Mouse (Mus musculus): Measurements from ENCODE around the gene Hnrnph2. TPM values are rescaled to one million over a fixed set of nuclear protein-coding genes. Genes with fewer than 3 reads are reported as not detected.

Hnrnph2 gene
- polyA plus RNA-seq, 1 experiment from 2014 or later = 139 TPM

DNA sequence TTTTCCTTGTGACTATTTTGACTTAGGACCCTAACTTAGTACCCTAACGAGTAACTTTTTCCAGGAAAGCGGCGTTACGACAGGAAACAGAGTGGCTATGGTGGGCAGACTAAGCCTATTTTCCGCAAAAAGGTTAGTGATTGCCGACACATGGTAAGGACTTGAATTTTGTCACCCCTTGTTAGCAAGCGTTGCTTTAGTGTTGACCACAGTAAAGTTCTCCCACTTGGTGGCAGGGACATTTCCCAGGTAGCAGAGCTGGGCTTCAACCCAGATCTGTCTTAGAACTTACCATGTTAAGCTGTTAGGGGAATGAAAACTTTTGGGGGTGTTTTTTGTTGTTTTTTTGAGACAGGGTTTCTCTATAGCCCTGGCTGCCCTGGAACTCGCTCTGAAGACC lies 14.5 kb upstream of the Hnrnph2 start:
- 39% methylated on average over 8 of the region's 8 CpGs for WGBS
- no peak overlapping the region for H3K27ac ChIP-seq (replicated peaks)
- no peaks in the 10 kb centered on the region for H3K9me3 ChIP-seq
- peaks cover 13% of the 10 kb centered on the region for H3K4me1 ChIP-seq (replicated peaks)
- H3K4me2 ChIP-seq = peak overlapping the region; percentile 65
- peaks cover 7% of the 10 kb centered on the region; the same call in 1 of the 2 replicates for H3K36me3 ChIP-seq
- peak overlapping the region; percentile 51 for H3K9ac ChIP-seq
- H3K4me3 ChIP-seq = peak overlapping the region; percentile 47
- no peaks in the 10 kb centered on the region for H3K27me3 ChIP-seq
- no peak for ATAC-seq (ENCODE audit: low FRiP score, low read depth)

DNA sequence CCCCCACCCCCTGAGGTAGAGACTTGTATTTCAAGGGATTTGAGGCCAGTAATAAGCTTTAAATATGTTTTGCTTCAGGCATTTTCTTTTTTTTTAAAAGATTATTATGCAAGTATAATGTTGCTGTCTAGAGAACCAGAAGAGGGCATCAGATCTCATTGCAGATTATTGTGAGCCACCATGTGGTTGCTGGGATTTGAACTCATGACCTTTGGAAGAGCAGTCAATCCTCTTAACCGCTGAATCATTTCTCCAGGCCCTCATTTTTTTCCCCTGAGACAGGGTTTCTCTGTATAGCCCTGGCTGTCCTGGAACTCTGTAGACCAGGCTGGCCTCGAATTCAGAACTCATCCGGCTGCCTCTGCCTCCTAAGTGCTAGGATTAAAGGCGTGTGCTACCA lies 12.7 kb upstream of the Hnrnph2 start:
- H3K4me3 ChIP-seq = no peak overlapping the region
- no peak overlapping the region for H3K9ac ChIP-seq
- H3K4me1 ChIP-seq (replicated peaks) = peaks cover 13% of the 10 kb centered on the region
- no peak overlapping the region for H3K27ac ChIP-seq (replicated peaks)
- H3K27me3 ChIP-seq = no peaks in the 10 kb centered on the region
- H3K36me3 ChIP-seq = peaks cover 7% of the 10 kb centered on the region; the same call in 1 of the 2 replicates
- no peak for ATAC-seq (ENCODE audit: low FRiP score, low read depth)
- no peak overlapping the region for H3K4me2 ChIP-seq
- H3K9me3 ChIP-seq = no peaks in the 10 kb centered on the region
- WGBS = 79% methylated on average over 4 of the region's 4 CpGs

DNA sequence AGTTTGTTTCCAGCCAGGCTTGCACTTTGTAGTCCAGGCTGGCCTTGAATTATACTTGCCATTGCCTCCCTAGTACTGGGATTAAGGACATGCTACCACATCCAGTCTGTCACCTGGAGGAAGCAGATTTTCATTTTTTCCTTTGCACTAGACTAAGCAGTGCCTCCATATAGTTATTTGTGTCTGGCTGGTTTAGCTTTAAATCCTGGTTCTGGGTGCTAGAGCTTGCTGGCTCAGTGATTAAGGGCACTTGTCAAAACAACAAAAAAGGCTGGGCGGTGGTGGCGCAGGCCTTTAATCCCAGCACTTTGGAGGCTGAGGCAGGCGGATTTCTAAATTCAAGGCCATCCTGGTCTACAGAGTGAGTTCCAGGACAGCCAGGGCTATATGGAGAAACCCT lies 12.0 kb upstream of the Hnrnph2 start:
- no peak overlapping the region for H3K4me2 ChIP-seq
- peaks cover 7% of the 10 kb centered on the region; the same call in 1 of the 2 replicates for H3K36me3 ChIP-seq
- no peak overlapping the region for H3K27ac ChIP-seq (replicated peaks)
- no peaks in the 10 kb centered on the region for H3K27me3 ChIP-seq
- no peak overlapping the region for H3K4me3 ChIP-seq
- H3K9ac ChIP-seq = no peak overlapping the region
- 81% methylated on average over 3 of the region's 3 CpGs for WGBS
- no peak for ATAC-seq (ENCODE audit: low FRiP score, low read depth)
- peaks cover 13% of the 10 kb centered on the region for H3K4me1 ChIP-seq (replicated peaks)
- H3K9me3 ChIP-seq = no peaks in the 10 kb centered on the region

DNA sequence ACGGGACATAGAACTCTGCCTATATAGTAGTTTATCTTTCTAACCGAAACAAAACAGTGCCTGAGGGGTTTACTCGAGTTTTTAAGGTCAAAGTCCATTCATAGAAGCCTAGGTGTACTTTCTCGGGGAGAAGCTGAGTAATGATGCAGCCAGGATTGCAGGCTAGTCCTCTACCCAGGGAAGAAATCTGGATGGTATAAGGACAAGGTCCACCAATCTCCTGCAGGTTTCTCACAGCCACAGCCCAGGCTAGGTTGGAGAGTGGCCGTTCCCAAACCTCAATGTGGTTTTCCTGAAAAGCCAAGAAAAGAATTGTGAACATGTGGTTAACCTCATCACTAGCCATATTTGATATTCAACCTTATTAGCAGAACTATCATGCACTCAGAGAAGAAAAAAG lies 11.1 kb upstream of the Hnrnph2 start:
- Histone ChIP-seq H3K9ac (no peak overlapping the region), H3K9me3 (no peaks in the 10 kb centered on the region), H3K4me1 (replicated peaks) (peaks cover 13% of the 10 kb centered on the region), H3K36me3 (peaks cover 7% of the 10 kb centered on the region; the same call in 1 of the 2 replicates), H3K4me3 (no peak overlapping the region), H3K27ac (replicated peaks) (no peak overlapping the region), H3K27me3 (no peaks in the 10 kb centered on the region), H3K4me2 (no peak overlapping the region)
- 72% methylated on average over 5 of the region's 5 CpGs for WGBS
- no peak for ATAC-seq (ENCODE audit: low FRiP score, low read depth)

DNA sequence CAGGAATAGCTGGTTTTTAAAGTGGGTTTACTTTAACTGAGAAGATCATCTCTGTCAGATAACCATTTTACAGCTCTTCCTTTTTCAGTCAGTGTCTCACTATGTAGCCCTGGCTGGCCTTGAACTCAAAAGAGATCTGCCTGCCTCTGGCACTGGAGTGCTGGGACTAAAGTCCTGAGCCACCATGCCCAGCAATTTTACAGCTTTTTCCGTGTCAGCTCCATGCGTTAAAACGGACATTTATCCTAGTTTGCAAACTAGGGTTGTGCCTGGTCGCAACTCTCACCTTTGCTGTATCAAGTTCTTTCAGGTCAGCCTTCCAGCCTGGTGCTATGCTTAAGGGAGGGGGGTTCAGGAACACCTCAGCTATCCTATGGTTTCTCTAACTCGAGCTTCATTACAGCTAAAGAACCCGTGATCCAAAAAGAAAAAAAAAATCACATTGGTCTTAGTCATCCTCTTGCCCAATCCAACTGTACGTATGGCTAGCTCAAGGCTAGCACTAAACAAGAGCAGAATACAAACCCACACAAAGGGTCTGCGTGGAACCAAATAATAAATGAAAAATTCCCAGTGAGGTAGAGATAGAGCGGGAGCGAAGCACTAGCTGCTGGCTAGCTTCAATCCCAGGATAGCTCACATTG lies 935 bp upstream of the Hnrnph2 start:
- 33% methylated on average over 10 of the region's 10 CpGs for WGBS
- Histone ChIP-seq H3K4me1 (replicated peaks) (peaks cover 17% of the 10 kb centered on the region; the same call in 1 of the 2 replicates), H3K27me3 (no peaks in the 10 kb centered on the region), H3K9ac (peak overlapping the region; percentile 44), H3K4me2 (peak overlapping the region; percentile 58), H3K9me3 (no peaks in the 10 kb centered on the region), H3K4me3 (peak overlapping the region; percentile 55), H3K36me3 (no peaks in the 10 kb centered on the region), H3K27ac (replicated peaks) (peak overlapping the region; percentile 78)
- ATAC-seq (ENCODE audit: low FRiP score, low read depth) = no peak

DNA sequence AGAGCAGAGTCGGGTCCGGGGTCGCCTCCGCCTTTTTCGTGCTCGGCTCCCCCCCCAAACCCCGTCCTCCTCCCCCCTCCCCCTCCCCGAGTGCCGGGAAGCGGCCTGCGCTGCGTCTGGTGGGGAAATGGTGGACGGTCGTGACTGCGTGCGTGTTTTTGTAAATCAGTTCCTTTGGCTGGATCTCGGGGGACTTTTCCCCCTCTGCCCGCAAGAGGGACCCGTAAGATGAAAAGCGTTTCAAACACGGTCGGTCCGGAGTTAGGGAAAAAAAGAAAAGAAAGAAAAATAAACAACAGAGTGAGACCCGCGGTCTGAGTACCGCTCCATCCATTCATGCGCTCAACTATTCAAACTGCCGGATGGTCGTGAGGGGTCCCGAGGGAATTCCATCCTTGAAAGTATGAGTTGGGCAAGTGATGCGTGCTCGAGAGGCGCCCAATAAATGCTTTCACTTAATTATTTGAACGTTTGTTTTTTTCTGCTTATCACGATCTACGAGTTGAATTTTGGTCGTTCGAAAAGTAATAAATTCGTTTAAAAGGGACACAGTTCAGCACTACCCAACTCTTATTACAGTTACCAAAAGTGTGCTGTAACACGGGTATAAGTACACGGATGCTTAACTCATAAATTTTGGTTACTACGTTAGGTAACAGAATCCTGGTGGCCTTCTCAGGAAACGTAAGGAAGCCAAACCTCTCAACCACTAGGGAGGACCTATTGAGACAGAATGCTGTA lies 571 bp downstream of the Hnrnph2 start:
- WGBS = 14% methylated on average over 42 of the region's 43 CpGs
- Histone ChIP-seq H3K9me3 (no peaks in the 10 kb centered on the region), H3K4me1 (replicated peaks) (peaks cover 17% of the 10 kb centered on the region; the same call in 1 of the 2 replicates)

DNA sequence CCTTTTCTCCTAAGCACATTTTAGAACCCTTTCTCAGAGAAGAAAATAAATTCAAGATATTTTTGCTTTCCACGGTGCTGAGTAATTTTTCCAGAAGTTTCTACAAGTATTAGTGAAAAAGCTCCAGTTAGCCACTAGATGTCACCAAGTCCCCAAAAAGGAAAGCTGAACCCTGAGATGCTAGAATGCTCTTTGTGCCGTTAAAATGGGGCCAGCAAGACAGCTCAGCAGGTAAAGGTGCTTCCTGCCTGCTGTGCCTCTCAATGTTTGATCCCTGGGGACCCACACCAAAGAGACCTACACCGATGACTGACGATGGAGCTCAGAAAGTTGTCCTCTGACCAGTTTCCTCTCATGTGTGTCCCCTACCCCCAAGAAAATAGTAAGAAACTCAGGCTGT lies 8.5 kb downstream of the Hnrnph2 start:
- no peak overlapping the region for H3K9ac ChIP-seq
- WGBS = 39% methylated on average over 4 of the region's 4 CpGs
- ATAC-seq (ENCODE audit: low FRiP score, low read depth) = no peak

More for the DNA sequence above, 571 bp downstream of the Hnrnph2 start:
- peak overlapping the region; percentile 55 for H3K4me3 ChIP-seq
- peak overlapping the region; percentile 55 for H3K4me2 ChIP-seq
- ATAC-seq (ENCODE audit: low FRiP score, low read depth) = peak; percentile 84
- peak overlapping the region; percentile 54 for H3K9ac ChIP-seq
- H3K27me3 ChIP-seq = no peaks in the 10 kb centered on the region
- peak overlapping the region; percentile 95 for H3K27ac ChIP-seq (replicated peaks)
- H3K36me3 ChIP-seq = no peaks in the 10 kb centered on the region

DNA sequence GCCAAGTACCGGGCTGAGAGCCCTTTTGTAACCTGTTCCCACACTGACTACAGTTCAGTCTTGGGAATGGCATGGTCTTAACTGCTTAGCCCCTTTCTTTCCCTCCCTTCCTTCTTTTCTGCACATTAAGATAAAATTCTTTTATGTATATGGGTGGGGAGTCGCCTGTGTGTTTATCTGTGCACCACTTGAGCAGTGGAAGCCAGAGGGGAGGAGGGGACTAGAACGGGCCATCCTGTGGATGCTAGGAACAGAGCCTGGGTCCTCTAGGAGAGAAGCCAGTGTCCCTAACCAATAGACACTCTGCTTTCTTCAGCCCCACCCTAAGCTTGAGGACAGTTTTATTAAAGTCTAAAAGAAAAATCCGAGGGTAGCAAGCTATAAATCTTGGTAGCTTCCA lies 10.0 kb downstream of the Hnrnph2 start:
- H3K27me3 ChIP-seq = no peaks in the 10 kb centered on the region
- WGBS = 89% methylated on average over 4 of the region's 4 CpGs
- no peak overlapping the region for H3K27ac ChIP-seq (replicated peaks)
- no peak for ATAC-seq (ENCODE audit: low FRiP score, low read depth)
- no peaks in the 10 kb centered on the region for H3K9me3 ChIP-seq
- H3K4me3 ChIP-seq = no peak overlapping the region
- no peak overlapping the region for H3K4me2 ChIP-seq
- H3K4me1 ChIP-seq (replicated peaks) = no peaks in the 10 kb centered on the region
- H3K9ac ChIP-seq = no peak overlapping the region
- no peaks in the 10 kb centered on the region for H3K36me3 ChIP-seq

More for the DNA sequence above, 8.5 kb downstream of the Hnrnph2 start:
- Histone ChIP-seq H3K4me3 (no peak overlapping the region), H3K4me2 (no peak overlapping the region), H3K4me1 (replicated peaks) (no peaks in the 10 kb centered on the region), H3K27me3 (no peaks in the 10 kb centered on the region), H3K9me3 (no peaks in the 10 kb centered on the region), H3K27ac (replicated peaks) (no peak overlapping the region), H3K36me3 (no peaks in the 10 kb centered on the region)

DNA sequence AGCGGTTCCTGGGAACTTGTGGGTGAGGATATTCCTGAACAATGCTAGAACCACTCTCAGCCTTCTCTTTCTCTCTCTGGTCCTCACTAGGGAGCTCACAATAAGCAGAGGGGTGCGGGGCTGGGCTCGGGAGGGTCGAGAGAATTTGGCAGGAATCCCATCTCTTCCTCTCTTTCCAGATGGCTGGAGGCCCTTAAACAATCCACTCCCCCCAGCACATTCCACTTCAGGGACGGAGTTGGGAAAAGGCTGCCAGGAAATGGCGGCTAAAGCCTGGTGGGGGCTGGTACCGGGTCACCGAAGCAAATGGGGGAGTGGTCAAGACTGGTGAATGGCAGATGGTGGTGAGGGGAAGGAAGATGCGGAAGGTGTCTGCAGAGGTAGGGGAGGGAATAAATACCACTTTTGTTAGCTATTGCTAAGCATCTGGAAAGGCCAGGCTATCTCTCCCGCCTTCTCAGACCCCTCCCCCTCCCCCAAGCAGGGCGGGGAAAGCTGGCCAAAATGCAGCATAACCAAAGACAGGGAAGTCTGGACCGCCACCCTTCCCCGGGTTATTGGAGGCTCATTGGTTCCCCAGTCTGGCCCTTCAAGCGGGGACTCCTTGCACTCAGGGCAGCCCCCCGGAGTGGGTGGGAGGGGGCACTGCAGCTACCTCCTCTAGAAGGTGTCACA lies 11.4 kb downstream of the Hnrnph2 start:
- no peaks in the 10 kb centered on the region for H3K27me3 ChIP-seq
- peak overlapping the region; percentile 79 for H3K27ac ChIP-seq (replicated peaks)
- H3K4me3 ChIP-seq = peak overlapping the region; percentile 32
- H3K4me1 ChIP-seq (replicated peaks) = no peaks in the 10 kb centered on the region
- WGBS = 17% methylated on average over 14 of the region's 15 CpGs
- H3K9me3 ChIP-seq = no peaks in the 10 kb centered on the region
- ATAC-seq (ENCODE audit: low FRiP score, low read depth) = peak; percentile 91
- no peaks in the 10 kb centered on the region for H3K36me3 ChIP-seq
- peak overlapping the region; percentile 27; the same call in 1 of the 2 replicates for H3K9ac ChIP-seq
- H3K4me2 ChIP-seq = peak overlapping the region; percentile 56

DNA sequence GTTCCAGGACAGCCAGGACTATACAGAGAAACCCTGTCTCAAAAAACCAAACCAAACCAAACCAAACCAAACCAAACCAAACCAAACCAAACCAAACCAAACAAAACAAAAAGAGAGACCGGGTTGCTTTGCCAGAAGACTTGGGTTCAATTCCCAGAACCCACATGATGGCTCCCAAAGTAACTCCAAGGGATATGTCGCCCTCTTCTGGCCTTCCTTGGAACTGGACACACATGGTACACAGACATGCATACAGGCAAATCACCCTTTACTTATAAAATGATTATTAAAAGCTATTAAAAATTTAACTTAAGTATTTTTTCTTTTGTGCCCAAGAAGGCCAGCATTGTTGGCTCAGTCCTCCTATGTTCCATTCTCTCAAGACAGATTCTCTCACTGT lies 13.3 kb downstream of the Hnrnph2 start:
- Histone ChIP-seq H3K9me3 (no peaks in the 10 kb centered on the region), H3K27me3 (no peaks in the 10 kb centered on the region), H3K9ac (no peak overlapping the region), H3K4me3 (no peak overlapping the region), H3K36me3 (no peaks in the 10 kb centered on the region), H3K4me1 (replicated peaks) (no peaks in the 10 kb centered on the region), H3K4me2 (no peak overlapping the region), H3K27ac (replicated peaks) (no peak overlapping the region)
- no peak for ATAC-seq (ENCODE audit: low FRiP score, low read depth)
- WGBS = 73% methylated on average over 2 of the region's 2 CpGs

DNA sequence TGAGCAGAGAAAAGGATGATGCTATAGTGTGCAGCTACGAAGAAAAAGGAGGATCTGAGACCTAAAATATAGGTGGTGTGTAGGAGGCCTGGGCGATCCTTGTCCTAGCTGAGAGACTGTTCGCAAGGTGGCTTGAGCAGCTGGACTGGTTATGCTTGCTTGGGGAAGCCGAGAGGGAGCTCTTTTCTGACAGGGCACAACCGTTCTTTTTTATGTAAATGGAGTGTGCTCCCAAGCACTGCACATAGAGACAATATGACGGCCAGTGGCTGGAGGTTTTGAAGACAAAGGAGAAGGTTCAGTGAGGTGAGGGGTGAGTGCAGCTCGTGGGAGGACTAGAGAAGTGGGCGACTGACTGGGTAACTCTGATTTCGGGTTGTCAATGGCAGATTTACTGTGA lies 18.7 kb downstream of the Hnrnph2 start:
- 27% methylated on average over 9 of the region's 9 CpGs for WGBS
- 0 out of 2 replicates have a peak, but pooled peaks cover 6% of the 10 kb centered on the region for H3K4me1 ChIP-seq (replicated peaks)
- H3K9ac ChIP-seq = no peak overlapping the region
- H3K27ac ChIP-seq (replicated peaks) = peak overlapping the region; percentile 75
- no peaks in the 10 kb centered on the region for H3K36me3 ChIP-seq
- H3K4me2 ChIP-seq = no peak overlapping the region
- ATAC-seq (ENCODE audit: low FRiP score, low read depth) = no peak; the same call in 1 of the 2 replicates
- H3K4me3 ChIP-seq = no peak overlapping the region
- H3K9me3 ChIP-seq = no peaks in the 10 kb centered on the region
- no peaks in the 10 kb centered on the region for H3K27me3 ChIP-seq
